Mouse (Mus musculus) C2C12 (cell line): ENCODE measurements at regions not wholly inside any gene's neighbourhood (a gene's known extent, or its start where the extent isn't known, plus 50 kb on each side); places are given as distances from the start of the nearest gene placed in this dataset.

Experiments
- H3K27me3 ChIP-seq: one replicate; pipeline ENCODE4 v1.6.1; 2011; ENCODE audit not compliant: control insufficient read depth, insufficient read depth, insufficient read length
- H3K36me3 ChIP-seq: one replicate; pipeline ENCODE4 v1.6.1; 2011; ENCODE audit not compliant: control insufficient read depth, insufficient read depth
- H3K4me3 ChIP-seq: one replicate; pipeline ENCODE4 v1.5.1; 2011; ENCODE audit warnings: mild to moderate bottlenecking, control low read depth; ENCODE audit not compliant: poor library complexity, insufficient read depth, severe bottlenecking
- H3K79me2 ChIP-seq: one replicate; pipeline ENCODE4 v1.6.1; 2011; ENCODE audit not compliant: control insufficient read depth, insufficient read depth
- H3K79me3 ChIP-seq: one replicate; pipeline ENCODE4 v1.6.1; 2011; ENCODE audit warnings: low read depth, control low read depth
- H3ac ChIP-seq: one replicate; pipeline ENCODE3; 2011; ENCODE audit warnings: low read depth; ENCODE audit not compliant: control insufficient read depth, insufficient read length
- CEBPB ChIP-seq: IDR thresholded peaks from one replicate; pipeline ENCODE4 v1.6.1; 2011; ENCODE audit warnings: low read depth, mild to moderate bottlenecking, control low read depth, moderate library complexity
- CTCF ChIP-seq: IDR thresholded peaks from one replicate; pipeline ENCODE4 v1.5.1; 2011; ENCODE audit not compliant: control insufficient read depth, insufficient read depth, insufficient read length
- FOSL1 ChIP-seq: IDR thresholded peaks from one replicate; pipeline ENCODE4 v1.8.0; 2011; ENCODE audit warnings: mild to moderate bottlenecking, low read length; ENCODE audit not compliant: poor library complexity, insufficient read depth, severe bottlenecking
- MAX ChIP-seq: IDR thresholded peaks from one replicate; pipeline ENCODE4 v1.6.1; 2011; ENCODE audit warnings: mild to moderate bottlenecking, control low read depth
- MYOD1 ChIP-seq: IDR thresholded peaks from one replicate; pipeline ENCODE4 v1.6.1; 2011; ENCODE audit warnings: low read depth; ENCODE audit not compliant: control insufficient read depth, insufficient read length
- MYOG ChIP-seq: IDR thresholded peaks from one replicate; pipeline ENCODE4 v1.6.1; 2011; ENCODE audit not compliant: control insufficient read depth, insufficient read length; ENCODE audit errors: extremely low read depth
- USF1 ChIP-seq: IDR thresholded peaks from one replicate; pipeline ENCODE4 v1.6.1; 2011; ENCODE audit warnings: low read depth, mild to moderate bottlenecking, control low read depth, moderate library complexity

- TF ChIP-seq FOSL1, result no peak
- no peaks in the 10 kb centered on the region for H3K79me3 ChIP-seq
- no peaks in the 10 kb centered on the region for H3K27me3 ChIP-seq
- H3K36me3 ChIP-seq, result no peaks in the 10 kb centered on the region
- H3ac ChIP-seq, result no peak overlapping the region
- no peak overlapping the region for H3K4me3 ChIP-seq
- no peaks in the 10 kb centered on the region for H3K79me2 ChIP-seq
Measured at GRCm38 (mm10) chr15:62402142-62402541, 1442.8 kb downstream of the Gsdmc2 start.

GRCm38 (mm10) chr15:62400984-62401609 is 1443.9 kb downstream of the Gsdmc2 start:
- Histone ChIP-seq H3K4me3 (no peak overlapping the region), H3K79me3 (no peaks in the 10 kb centered on the region), H3K36me3 (no peaks in the 10 kb centered on the region), H3K79me2 (no peaks in the 10 kb centered on the region), H3ac (no peak overlapping the region), H3K27me3 (no peaks in the 10 kb centered on the region)
- TF ChIP-seq CTCF, result no peak
- TF ChIP-seq CEBPB, result no peak
- no peak for TF ChIP-seq MYOG
- no peak for TF ChIP-seq FOSL1
- TF ChIP-seq USF1, result no peak
- no peak for TF ChIP-seq MYOD1
- no peak for TF ChIP-seq MAX

- Histone ChIP-seq H3ac (no peak overlapping the region), H3K36me3 (no peaks in the 10 kb centered on the region), H3K79me2 (no peaks in the 10 kb centered on the region), H3K27me3 (no peaks in the 10 kb centered on the region), H3K4me3 (no peak overlapping the region), H3K79me3 (no peaks in the 10 kb centered on the region)
- TF ChIP-seq MAX, result no peak
- no peak for TF ChIP-seq USF1
- TF ChIP-seq MYOD1, result no peak
- TF ChIP-seq FOSL1, result no peak
- TF ChIP-seq CEBPB, result no peak
- TF ChIP-seq CTCF, result no peak
- TF ChIP-seq MYOG, result no peak
Measured at GRCm38 (mm10) chr15:62399381-62399780, 1445.6 kb downstream of the Gsdmc2 start.

GRCm38 (mm10) chr15:62397009-62397408 is 1448.0 kb downstream of the Gsdmc2 start:
- H3K79me2 ChIP-seq, result no peaks in the 10 kb centered on the region
- no peaks in the 10 kb centered on the region for H3K27me3 ChIP-seq
- no peaks in the 10 kb centered on the region for H3K36me3 ChIP-seq
- TF ChIP-seq MYOG (no peak), MAX (no peak), FOSL1 (no peak), MYOD1 (no peak), USF1 (no peak), CTCF (no peak), CEBPB (no peak)
- no peak overlapping the region for H3K4me3 ChIP-seq
- no peaks in the 10 kb centered on the region for H3K79me3 ChIP-seq
- H3ac ChIP-seq, result no peak overlapping the region

DNA sequence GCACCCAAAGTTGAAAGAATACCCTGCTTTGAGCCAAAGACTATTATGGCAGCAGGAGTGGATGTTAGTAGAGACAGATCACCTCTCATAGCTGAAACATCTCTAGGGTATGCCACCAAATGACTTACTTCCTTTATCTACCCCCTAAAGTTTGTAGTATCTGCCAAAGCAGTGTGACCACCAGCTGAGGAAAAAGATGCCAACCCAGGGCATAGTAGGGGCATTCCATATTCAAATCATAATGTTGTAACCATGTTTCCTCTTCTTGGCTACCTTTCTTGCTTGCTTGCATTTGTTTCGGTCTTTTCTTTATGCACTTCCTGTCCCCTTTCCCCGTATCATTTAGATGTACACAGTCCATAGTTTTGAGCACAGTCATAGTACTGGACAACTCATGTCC is 1449.6 kb downstream of the Gsdmc2 start:
- H3K36me3 ChIP-seq, result no peaks in the 10 kb centered on the region
- TF ChIP-seq FOSL1 (no peak), CTCF (no peak), CEBPB (no peak), MYOG (no peak), MYOD1 (no peak), MAX (no peak), USF1 (no peak)

GRCm38 (mm10) chr15:62393416-62393815 is 1451.6 kb downstream of the Gsdmc2 start:
- H3ac ChIP-seq, result no peak overlapping the region
- H3K79me3 ChIP-seq, result no peaks in the 10 kb centered on the region
- H3K27me3 ChIP-seq, result no peaks in the 10 kb centered on the region
- no peak for TF ChIP-seq CEBPB
- TF ChIP-seq FOSL1, result no peak
- TF ChIP-seq CTCF, result no peak
- TF ChIP-seq MYOG, result no peak
- no peak for TF ChIP-seq USF1
- TF ChIP-seq MAX, result no peak
- no peak for TF ChIP-seq MYOD1
- no peaks in the 10 kb centered on the region for H3K79me2 ChIP-seq
- H3K36me3 ChIP-seq, result no peaks in the 10 kb centered on the region
- H3K4me3 ChIP-seq, result no peak overlapping the region

More for the DNA sequence above, 1449.6 kb downstream of the Gsdmc2 start:
- no peak overlapping the region for H3ac ChIP-seq
- H3K79me3 ChIP-seq, result no peaks in the 10 kb centered on the region
- no peaks in the 10 kb centered on the region for H3K27me3 ChIP-seq
- no peaks in the 10 kb centered on the region for H3K79me2 ChIP-seq
- no peak overlapping the region for H3K4me3 ChIP-seq
